Mouse (Mus musculus): ENCODE data around the gene Wnt8b. TPM values are rescaled to one million over a fixed set of nuclear protein-coding genes. Genes with fewer than 3 reads are reported as not detected.

Gene Wnt8b
- polyA plus RNA-seq, 1 experiment from 2014 or later: 0.45 TPM

Other genes with a start within 250 kb of the Wnt8b start
- gene Scd2, start 199.8 kb upstream of the Wnt8b start, polyA plus RNA-seq (2016; fragmentation: Nextera tagmentation; extraction: Ambion mirVana): 294 and 311 TPM in 2 replicates
- gene Scd4, start 160.4 kb upstream of the Wnt8b start, polyA plus RNA-seq (2016; fragmentation: Nextera tagmentation; extraction: Ambion mirVana): 0.09 TPM in 2 replicates
- gene Scd1, start 85.6 kb upstream of the Wnt8b start, polyA plus RNA-seq (2016; fragmentation: Nextera tagmentation; extraction: Ambion mirVana): 8.8 and 11.6 TPM in 2 replicates
- 0.17 and 0.38 TPM in 2 replicates for gene Sec31b, start 52.4 kb downstream of the Wnt8b start, polyA plus RNA-seq (2016; fragmentation: Nextera tagmentation; extraction: Ambion mirVana)
- not detected in 2 replicates for gene Gm20538, start 59.4 kb downstream of the Wnt8b start, polyA plus RNA-seq (2016; fragmentation: Nextera tagmentation; extraction: Ambion mirVana)
- 465 and 500 TPM in 2 replicates for gene Ndufb8, start 62.0 kb downstream of the Wnt8b start, polyA plus RNA-seq (2016; fragmentation: Nextera tagmentation; extraction: Ambion mirVana)
- 44.2 and 44.5 TPM in 2 replicates for gene Hif1an, start 69.4 kb downstream of the Wnt8b start, polyA plus RNA-seq (2016; fragmentation: Nextera tagmentation; extraction: Ambion mirVana)